Mouse (Mus musculus): ENCODE measurements around the gene Cpn1. TPM values are rescaled to one million over a fixed set of nuclear protein-coding genes. Genes with fewer than 3 reads are reported as not detected.

The Cpn1 gene
- polyA plus RNA-seq, 1 experiment from 2014 or later, result 0.24 TPM

GRCm38 (mm10) chr19:43916586-43917405 is 69.6 kb downstream of the Cpn1 start:
- Histone ChIP-seq H3K4me1 (ENCODE audit: control insufficient read depth, insufficient read depth, low read length) (no peaks in the 10 kb centered on the region), H3K4me2 (ENCODE audit: low read length) (no peak overlapping the region), H3K9ac (ENCODE audit: low read length) (no peak overlapping the region), H3K4me3 (ENCODE audit: low read depth, low read length) (no peak overlapping the region), H3K27ac (ENCODE audit: low read depth, low read length) (no peak overlapping the region), H3K27me3 (replicated peaks; ENCODE audit: control insufficient read depth, insufficient read depth, low read length) (no peaks in the 10 kb centered on the region), H3K9me3 (replicated peaks; ENCODE audit: control insufficient read depth, low read length) (no peaks in the 10 kb centered on the region), H3K36me3 (ENCODE audit: control insufficient read depth, insufficient read depth, low read length) (no peaks in the 10 kb centered on the region)
- DNase-seq (ENCODE audit: low spot score) (no peak), ATAC-seq (no peak)
- 72% methylated on average over 21 of the region's 21 CpGs for WGBS

GRCm38 (mm10) chr19:43915431-43915830 is 70.9 kb downstream of the Cpn1 start:
- ATAC-seq, result no peak
- WGBS, result 87% methylated on average over 9 of the region's 9 CpGs
- no peak overlapping the region for H3K9ac ChIP-seq (ENCODE audit: low read length)
- no peaks in the 10 kb centered on the region for H3K4me1 ChIP-seq (ENCODE audit: control insufficient read depth, insufficient read depth, low read length)
- H3K4me3 ChIP-seq (ENCODE audit: low read depth, low read length), result no peak overlapping the region
- H3K27me3 ChIP-seq (replicated peaks; ENCODE audit: control insufficient read depth, insufficient read depth, low read length), result no peaks in the 10 kb centered on the region
- no peak overlapping the region for H3K4me2 ChIP-seq (ENCODE audit: low read length)
- no peak overlapping the region for H3K27ac ChIP-seq (ENCODE audit: low read depth, low read length)
- no peak for DNase-seq (ENCODE audit: low spot score)
- no peaks in the 10 kb centered on the region for H3K9me3 ChIP-seq (replicated peaks; ENCODE audit: control insufficient read depth, low read length)
- H3K36me3 ChIP-seq (ENCODE audit: control insufficient read depth, insufficient read depth, low read length), result no peaks in the 10 kb centered on the region

GRCm38 (mm10) chr19:43914986-43915385 is 71.4 kb downstream of the Cpn1 start:
- H3K27me3 ChIP-seq (replicated peaks; ENCODE audit: control insufficient read depth, insufficient read depth, low read length), result no peaks in the 10 kb centered on the region
- no peak overlapping the region for H3K27ac ChIP-seq (ENCODE audit: low read depth, low read length)
- no peak overlapping the region for H3K4me2 ChIP-seq (ENCODE audit: low read length)
- no peak overlapping the region for H3K9ac ChIP-seq (ENCODE audit: low read length)
- no peaks in the 10 kb centered on the region for H3K9me3 ChIP-seq (replicated peaks; ENCODE audit: control insufficient read depth, low read length)
- no peak for DNase-seq (ENCODE audit: low spot score)
- no peaks in the 10 kb centered on the region for H3K36me3 ChIP-seq (ENCODE audit: control insufficient read depth, insufficient read depth, low read length)
- no peak overlapping the region for H3K4me3 ChIP-seq (ENCODE audit: low read depth, low read length)
- ATAC-seq, result no peak
- 93% methylated on average over 9 of the region's 9 CpGs for WGBS
- no peaks in the 10 kb centered on the region for H3K4me1 ChIP-seq (ENCODE audit: control insufficient read depth, insufficient read depth, low read length)

GRCm38 (mm10) chr19:43912775-43913486 is 73.4 kb downstream of the Cpn1 start:
- Histone ChIP-seq H3K27me3 (replicated peaks; ENCODE audit: control insufficient read depth, insufficient read depth, low read length) (no peaks in the 10 kb centered on the region), H3K36me3 (ENCODE audit: control insufficient read depth, insufficient read depth, low read length) (no peaks in the 10 kb centered on the region), H3K4me2 (ENCODE audit: low read length) (no peak overlapping the region), H3K9me3 (replicated peaks; ENCODE audit: control insufficient read depth, low read length) (no peaks in the 10 kb centered on the region), H3K27ac (ENCODE audit: low read depth, low read length) (no peak overlapping the region), H3K4me1 (ENCODE audit: control insufficient read depth, insufficient read depth, low read length) (no peaks in the 10 kb centered on the region), H3K9ac (ENCODE audit: low read length) (no peak overlapping the region), H3K4me3 (ENCODE audit: low read depth, low read length) (no peak overlapping the region)
- no peak for ATAC-seq
- 92% methylated on average over 4 of the region's 4 CpGs for WGBS
- DNase-seq (ENCODE audit: low spot score), result no peak

GRCm38 (mm10) chr19:43906492-43906891 is 79.9 kb downstream of the Cpn1 start:
- Histone ChIP-seq H3K9me3 (replicated peaks; ENCODE audit: control insufficient read depth, low read length) (no peaks in the 10 kb centered on the region), H3K4me1 (ENCODE audit: control insufficient read depth, insufficient read depth, low read length) (no peaks in the 10 kb centered on the region), H3K4me3 (ENCODE audit: low read depth, low read length) (no peak overlapping the region), H3K9ac (ENCODE audit: low read length) (no peak overlapping the region), H3K36me3 (ENCODE audit: control insufficient read depth, insufficient read depth, low read length) (0 out of 2 replicates have a peak, but pooled peaks cover 3% of the 10 kb centered on the region), H3K27ac (ENCODE audit: low read depth, low read length) (no peak overlapping the region), H3K27me3 (replicated peaks; ENCODE audit: control insufficient read depth, insufficient read depth, low read length) (no peaks in the 10 kb centered on the region), H3K4me2 (ENCODE audit: low read length) (no peak overlapping the region)
- DNase-seq (ENCODE audit: low spot score) (no peak), ATAC-seq (no peak)
- 95% methylated on average over 7 of the region's 7 CpGs for WGBS

Other genes starting within 250 kb of the Cpn1 start
- gene Cutc, start 233.6 kb downstream of the Cpn1 start, polyA plus RNA-seq (2014; fragmentation: Nextera tagmentation; extraction: Ambion mirVana), result 7.1 and 9.0 TPM in 2 replicates
- 5.7 and 6.7 TPM in 2 replicates for gene Cox15, start 233.6 kb downstream of the Cpn1 start, polyA plus RNA-seq (2014; fragmentation: Nextera tagmentation; extraction: Ambion mirVana)
- gene Abcc2, start 204.4 kb downstream of the Cpn1 start, polyA plus RNA-seq (2014; fragmentation: Nextera tagmentation; extraction: Ambion mirVana), result not detected in 2 replicates
- 7.2 and 7.6 TPM in 2 replicates for gene Dnmbp, start 46.4 kb downstream of the Cpn1 start, polyA plus RNA-seq (2014; fragmentation: Nextera tagmentation; extraction: Ambion mirVana)
- gene Cyp2c23, start 42.7 kb upstream of the Cpn1 start, polyA plus RNA-seq (2014; fragmentation: Nextera tagmentation; extraction: Ambion mirVana), result 0.11 TPM in 1 of 2 replicates, not detected in the other
- 16.5 and 16.9 TPM in 2 replicates for gene Erlin1, start 83.2 kb upstream of the Cpn1 start, polyA plus RNA-seq (2014; fragmentation: Nextera tagmentation; extraction: Ambion mirVana)
- gene Chuk, start 120.9 kb upstream of the Cpn1 start, polyA plus RNA-seq (2014; fragmentation: Nextera tagmentation; extraction: Ambion mirVana), result 44.8 and 51.2 TPM in 2 replicates
- gene Cwf19l1, start 149.3 kb upstream of the Cpn1 start, polyA plus RNA-seq (2014; fragmentation: Nextera tagmentation; extraction: Ambion mirVana), result 37.3 and 43.0 TPM in 2 replicates
- gene Bloc1s2, start 159.9 kb upstream of the Cpn1 start, polyA plus RNA-seq (2014; fragmentation: Nextera tagmentation; extraction: Ambion mirVana), result 165 and 168 TPM in 2 replicates
- gene Pkd2l1, start 205.9 kb upstream of the Cpn1 start, polyA plus RNA-seq (2014; fragmentation: Nextera tagmentation; extraction: Ambion mirVana), result 0.15 TPM in 2 replicates
- 2.0 and 2.1 TPM in 2 replicates for gene Scd3, start 216.7 kb upstream of the Cpn1 start, polyA plus RNA-seq (2014; fragmentation: Nextera tagmentation; extraction: Ambion mirVana)